Mouse (Mus musculus) small intestine, adult 2 months (tissue): ENCODE measurements around the gene Tns3.

Experiments
- CTCF ChIP-seq: fragments of 200-500 bp; IDR thresholded peaks from 2 replicates; pipeline ENCODE4 v1.5.1; 2012; ENCODE audit warnings: low read depth, mild to moderate bottlenecking, control low read depth, inconsistent platforms, low read length, moderate library complexity, mixed read lengths; ENCODE audit not compliant: insufficient replicate concordance, insufficient read length; ENCODE audit errors: extremely low read depth
- POLR2A ChIP-seq: fragments of 200-500 bp; IDR thresholded peaks from 2 replicates; pipeline ENCODE4 v1.6.1; 2012; ENCODE audit warnings: low read depth, mild to moderate bottlenecking, control low read depth, inconsistent platforms, low read length, moderate library complexity

GRCm38 (mm10) chr11:8495036-8495435, 169.3 kb downstream of the Tns3 start:
- TF ChIP-seq POLR2A (no peak), CTCF (no peak)
